Mouse (Mus musculus) common myeloid progenitor, adult 5-6 weeks (primary cell): Measurements from ENCODE around the gene Pln. TPM values are rescaled to one million over a fixed set of nuclear protein-coding genes. Genes with fewer than 3 reads are reported as not detected.

Experiments used
- ATAC-seq: replicated peaks from 2 replicates; pipeline ENCODE4 v1.8.0; 2016; ENCODE audit warnings: low read depth, mild to moderate bottlenecking, moderate TSS enrichment, inconsistent platforms; ENCODE audit not compliant: poor library complexity, severe bottlenecking
- total RNA-seq: library from RNA; stranded (forward); fragments of 200-1000, 187-1606 nt; gene quantifications from 2 replicates; pipeline ENCODE4 v1.2.3, GENCODE M21; 2017

Gene Pln
- total RNA-seq, 1 experiment from 2014 or later: 1.2 TPM

DNA sequence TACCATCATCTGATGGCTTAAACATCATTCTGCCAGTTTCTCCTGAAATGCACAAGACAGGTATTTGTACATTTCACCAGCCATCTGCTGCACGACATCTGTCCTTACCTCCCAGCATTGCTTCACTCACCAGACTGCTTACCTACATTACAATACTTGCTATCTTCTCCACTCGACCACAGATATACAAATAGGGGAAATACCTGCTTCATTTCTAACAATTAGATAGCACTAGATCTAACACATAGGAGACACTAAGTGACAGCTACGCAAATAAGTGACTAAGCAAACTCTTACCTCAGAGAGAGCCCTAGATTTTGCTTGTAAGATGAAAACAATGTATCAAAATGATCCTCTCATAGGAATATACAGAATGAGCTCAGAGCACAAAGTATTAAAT lies 16.2 kb downstream of the Pln start:
- no peak for ATAC-seq

DNA sequence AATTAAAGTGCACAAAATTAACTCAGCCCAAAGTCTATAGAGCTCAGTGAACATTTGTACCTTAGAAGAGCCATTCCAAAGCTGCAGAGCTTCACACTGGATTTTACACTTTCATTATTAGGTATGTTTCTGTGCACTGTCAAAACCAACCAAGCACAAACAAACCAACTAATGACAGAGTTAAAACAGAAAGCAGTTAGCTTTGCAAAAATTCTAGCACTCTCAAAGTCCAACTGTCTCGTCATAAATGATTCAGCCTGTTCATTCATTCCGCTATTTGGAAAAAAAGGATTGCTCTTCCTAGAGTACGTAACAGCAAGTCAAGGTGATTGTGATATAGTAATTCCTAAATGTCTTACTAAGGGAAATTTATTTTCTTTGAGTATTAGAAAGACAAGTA lies 21.5 kb downstream of the Pln start:
- no peak for ATAC-seq

DNA sequence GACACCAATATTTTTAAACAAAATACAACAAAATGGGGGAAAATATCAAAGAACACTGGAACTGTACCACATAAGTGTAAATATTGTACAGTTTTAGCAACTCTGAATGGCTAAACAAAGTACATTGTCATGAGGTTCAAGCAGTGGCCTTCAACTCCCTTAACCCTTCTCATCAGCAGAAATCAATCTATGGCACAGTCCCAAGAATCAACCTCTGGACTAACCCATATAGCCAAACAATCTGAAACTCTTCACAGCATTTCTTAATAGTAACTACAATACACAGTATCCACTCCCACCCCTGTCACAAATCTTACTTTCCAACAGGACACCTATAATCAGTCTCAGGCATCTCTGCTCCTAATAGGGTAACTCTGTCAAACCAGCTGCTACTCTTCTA lies 26.8 kb downstream of the Pln start:
- no peak for ATAC-seq

DNA sequence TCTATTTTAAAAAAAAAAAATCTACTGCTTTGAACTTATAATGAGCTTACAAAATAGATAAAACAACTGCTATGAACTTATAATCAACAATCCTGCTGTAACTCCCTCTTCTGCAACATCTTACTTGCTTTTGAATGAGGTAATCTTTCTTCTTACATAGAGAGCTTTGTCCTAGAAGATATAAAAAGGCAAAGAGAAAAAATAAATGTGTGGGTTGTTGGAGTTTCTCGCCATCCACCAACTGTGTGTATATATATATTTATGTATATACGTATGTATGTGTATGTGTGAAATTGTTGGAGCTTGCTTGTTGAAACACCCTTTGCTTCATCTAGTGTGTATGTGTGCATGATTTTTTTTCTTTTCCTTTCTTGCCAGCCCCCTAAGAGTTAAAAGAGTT lies 29.8 kb downstream of the Pln start:
- no peak for ATAC-seq

DNA sequence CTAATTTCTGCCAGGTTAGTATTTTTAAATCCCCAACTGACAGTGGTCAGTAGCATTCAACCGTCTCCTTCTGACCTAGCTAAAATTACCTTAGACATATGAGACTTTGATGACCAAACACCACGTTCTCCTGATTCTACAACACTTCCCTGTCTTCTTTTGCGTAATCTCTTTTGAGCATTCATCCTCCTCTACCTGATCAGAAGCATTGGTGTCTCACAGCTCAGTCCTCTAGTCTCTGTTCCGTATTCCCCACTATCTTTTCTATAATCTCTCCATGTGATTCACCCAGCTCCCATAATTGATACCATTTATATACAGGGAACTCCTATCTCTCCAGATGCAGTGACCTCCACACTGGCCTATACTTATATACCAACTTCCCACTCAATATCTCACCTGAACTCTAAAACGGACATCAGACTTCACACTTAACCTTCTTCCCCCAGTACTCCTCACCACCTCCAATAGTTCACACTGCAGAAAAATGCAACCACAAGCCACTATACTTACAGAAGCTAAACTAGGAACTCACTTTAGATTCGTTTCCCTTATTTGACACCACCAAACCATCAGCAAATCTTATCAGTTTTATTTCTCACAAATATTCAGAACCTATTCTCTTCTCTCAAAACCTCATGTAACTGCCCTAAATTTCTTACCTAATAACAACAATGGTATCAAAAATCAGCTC lies 36.6 kb downstream of the Pln start:
- peak; percentile 82 for ATAC-seq

DNA sequence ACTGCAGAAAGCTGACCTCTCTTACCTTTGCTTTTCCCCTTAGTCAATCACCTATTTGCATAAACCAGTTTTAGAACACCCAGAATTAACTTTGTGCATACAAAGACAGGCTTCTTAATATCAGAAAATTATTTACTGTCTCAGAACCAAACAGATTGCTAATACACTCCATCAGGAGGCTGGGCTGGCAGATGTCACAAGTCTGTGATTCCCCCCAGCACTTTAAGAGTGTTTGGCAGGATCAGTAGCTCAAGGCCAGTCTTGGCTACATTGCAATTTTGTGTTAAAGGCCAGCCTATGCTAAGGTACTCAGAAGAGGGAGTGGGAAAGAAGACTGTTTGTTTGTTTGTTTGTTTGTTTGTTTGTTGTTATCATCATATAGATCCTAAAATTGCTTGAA lies 39.6 kb downstream of the Pln start:
- ATAC-seq: no peak

DNA sequence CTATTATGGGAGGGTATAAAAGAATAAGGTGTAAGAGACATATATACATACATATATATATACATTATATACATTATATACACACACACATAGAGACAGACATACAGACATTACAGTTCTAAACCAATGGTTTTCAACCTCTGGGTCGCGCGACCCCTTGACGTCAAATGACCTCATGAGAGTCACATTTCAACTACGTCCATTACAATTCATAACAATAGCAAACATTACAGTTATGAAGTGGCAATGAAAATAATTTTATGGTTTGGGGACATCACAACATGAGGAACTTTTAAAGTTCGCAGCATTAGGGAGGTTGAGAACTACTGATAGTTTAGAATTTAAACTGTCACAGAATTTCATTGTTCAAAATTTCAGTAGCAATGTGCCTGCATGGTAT lies 40.8 kb downstream of the Pln start:
- ATAC-seq: no peak

DNA sequence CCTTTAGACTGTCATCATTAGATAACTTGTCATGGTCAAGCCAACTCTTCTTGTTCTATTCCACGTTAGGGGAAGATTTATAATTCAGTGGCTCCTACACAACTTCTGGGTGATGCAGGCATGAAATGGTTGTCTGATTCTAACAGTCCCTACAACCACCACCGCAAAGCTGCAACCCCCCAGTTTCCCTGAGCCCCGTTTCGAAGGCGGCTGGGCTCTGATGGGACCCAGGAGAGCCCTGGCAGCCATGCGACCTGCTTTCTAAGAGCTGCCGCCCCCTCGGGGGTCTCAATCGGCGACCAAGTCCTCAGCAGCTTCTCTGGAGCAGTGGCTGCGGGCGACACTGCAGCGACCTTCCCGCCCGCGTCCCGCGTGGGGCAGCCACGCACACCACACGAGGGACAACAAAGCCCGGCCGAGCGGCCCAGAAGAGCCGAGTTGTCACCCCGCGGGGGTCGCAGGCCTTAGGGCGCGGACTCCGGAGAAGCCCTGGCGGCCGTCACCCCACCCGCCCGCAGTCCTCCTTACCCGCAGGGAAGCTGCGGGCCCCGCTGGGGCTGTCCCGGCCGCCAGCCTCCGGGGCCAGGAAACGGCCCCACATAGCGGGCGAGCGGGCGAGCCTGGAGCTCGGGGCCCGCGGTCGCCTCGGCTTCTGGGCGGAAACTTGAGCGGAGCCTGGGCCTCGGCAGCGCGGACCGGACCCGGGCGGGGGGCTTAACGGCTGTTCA lies 41.7 kb downstream of the Pln start:
- ATAC-seq: peak; percentile 40

DNA sequence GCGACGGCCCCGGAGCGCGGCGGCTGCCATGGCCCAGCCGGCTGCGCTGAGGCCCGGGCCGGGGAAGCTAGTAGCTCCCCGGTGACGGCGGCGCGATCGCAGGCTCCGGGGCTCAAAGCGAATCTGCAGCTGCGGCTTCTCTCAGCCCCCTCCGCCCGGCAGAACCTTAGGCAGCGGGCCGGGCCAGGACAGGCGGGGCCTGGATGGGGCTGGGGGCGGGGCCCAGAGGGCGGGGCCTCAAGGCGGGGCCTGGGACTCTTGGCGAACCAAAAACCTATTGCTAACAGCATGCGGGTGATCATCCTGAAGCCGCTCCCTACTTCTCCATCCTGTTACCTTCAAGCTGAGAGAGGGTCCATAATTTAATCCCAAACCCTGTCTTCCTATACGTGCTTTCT lies 42.2 kb downstream of the Pln start, which contains the start of gene Cep85l:
TSS of gene Cep85l (minus strand) at position 239 of the 398 bp plus-strand sequence.
- peak; percentile 87 for ATAC-seq

DNA sequence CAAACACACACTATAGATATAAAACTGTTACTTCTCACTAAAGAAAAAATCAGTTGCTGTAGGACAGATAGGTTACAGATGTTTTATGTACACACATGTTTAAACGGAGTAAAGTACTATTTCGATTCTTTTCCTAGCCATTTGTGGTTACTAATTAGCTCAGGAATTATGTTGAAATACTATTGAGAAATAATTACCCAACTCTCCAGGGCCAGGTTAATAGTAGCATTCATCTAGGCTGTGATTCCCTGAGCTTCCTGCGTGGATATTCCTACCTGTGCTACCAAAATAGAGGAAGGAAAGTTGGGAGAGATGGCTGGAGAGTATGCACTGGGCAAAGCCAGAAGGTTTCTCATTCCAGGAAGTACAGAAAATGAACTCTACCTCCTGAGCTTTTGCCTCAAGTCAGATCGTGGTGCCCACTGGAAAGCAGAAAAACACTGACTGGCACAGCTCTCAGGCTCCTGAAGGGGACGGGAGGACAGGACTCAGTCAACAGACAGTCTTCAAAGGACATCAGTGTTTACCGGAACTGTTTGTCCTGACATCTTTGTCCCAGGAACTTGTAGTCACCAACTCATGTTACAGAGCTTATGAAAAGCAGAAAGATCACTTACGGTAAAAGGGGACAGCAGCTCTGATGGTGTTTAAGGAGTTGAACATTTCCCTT lies 45.4 kb downstream of the Pln start:
- no peak for ATAC-seq

DNA sequence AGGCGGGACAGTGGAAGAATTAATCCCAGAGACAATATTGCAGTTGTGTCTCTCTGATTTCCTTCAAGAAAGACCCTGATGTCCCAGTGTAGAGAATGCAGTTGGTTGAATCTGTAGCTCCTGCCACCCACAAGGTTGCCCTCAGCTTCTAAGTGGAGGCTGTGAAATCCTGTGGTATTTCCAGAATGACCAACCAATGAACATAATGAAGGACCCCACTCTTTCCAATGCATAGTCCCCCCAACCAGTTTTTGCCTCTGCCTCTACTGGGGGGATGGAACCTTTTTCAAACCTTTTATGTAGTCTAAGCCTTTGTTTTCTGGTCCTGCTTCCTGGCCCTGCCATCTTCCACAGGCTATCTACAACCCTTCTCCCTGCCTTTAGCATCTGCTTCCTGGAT lies 47.4 kb downstream of the Pln start:
- ATAC-seq: no peak

DNA sequence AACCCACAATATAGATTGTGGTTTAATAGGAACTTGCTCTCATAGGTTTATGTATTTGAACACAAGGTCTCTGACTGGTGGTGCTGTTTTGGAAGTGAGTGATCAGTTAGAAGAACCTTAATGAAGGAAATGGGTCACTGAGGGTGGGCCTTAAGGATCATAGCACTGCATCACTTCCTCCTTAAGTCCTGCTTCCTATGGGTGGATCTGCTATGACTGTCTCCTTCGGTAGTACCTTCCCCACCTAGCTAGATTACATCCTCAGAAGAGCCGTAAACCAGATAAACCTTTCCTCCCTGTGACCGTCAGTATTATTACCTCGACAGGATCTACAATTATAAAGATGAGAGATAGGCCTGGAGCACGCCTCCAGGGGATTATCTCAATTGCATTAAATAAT lies 48.0 kb downstream of the Pln start:
- ATAC-seq: peak; percentile 82

DNA sequence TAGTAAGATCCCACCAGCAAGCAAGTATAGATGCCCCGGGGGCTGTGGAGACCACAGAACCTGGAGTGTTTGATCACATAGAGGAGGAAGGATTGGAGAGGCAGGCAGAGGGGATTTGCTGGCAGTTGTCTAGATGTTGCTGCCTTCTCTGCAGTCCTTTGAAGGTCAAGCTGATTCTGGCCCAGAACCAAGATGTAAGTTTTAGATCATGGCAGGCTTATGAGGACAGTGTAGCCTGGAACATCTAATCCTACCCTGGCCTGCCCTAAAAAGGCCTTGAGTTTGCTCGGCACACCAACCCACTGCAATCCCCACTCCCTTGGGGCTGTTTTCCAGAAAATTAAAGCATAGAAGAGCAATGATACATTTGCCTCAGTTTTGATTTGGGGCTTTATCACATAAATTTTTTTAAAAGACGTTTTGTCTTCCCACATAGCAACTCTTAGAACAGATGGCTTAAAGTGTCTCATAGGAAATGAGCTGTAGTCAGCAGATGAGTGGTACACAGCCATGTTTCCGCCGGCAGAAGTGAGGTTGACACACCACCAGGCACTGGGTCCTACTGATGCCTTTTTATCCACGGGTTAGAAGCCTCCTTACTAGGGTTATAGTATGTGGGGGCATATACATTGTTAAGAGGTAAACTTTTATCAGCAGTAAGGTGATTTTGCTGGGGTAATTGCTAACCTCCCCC lies 50.9 kb downstream of the Pln start:
- no peak for ATAC-seq

DNA sequence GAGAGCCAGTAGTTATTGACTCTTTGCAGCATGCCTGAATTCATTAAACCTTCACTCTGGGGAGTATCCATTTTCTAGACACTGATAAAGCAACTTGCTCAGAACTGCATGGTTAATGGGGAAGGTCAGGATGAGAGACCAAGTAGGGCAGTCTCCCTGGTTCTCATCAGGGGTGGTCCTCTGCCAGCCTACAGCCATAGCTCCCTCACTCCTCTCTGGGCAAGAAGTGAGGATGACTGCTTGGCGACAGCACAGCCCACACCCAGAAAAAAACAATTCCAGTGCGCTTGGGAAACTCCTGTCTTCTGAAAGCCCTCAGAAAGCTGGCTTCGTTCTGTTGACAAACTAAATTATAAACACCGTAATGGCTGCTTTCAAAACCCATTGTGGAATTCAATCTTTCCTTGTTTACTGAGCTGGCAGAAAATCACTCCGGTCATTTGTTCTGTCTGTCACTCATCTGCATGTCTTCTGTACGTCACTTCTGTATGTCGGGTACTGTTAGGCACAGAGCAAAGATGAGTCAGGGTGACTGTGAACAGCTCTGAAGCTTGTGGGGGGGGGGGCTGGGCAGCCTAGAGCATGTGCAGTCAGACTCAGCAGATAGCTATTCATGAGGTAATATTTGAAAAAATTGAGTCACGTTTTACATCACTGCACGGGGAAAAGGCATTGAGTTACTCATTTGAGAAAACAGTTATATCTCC lies 57.6 kb downstream of the Pln start:
- no peak for ATAC-seq

Other genes starting within 250 kb of the Pln start
- gene Cep85l, start 42.3 kb downstream of the Pln start, total RNA-seq: 24.1 and 30.8 TPM in 2 replicates